Comparison of ENCODE assay signal across 21 mouse cellular contexts in the genomic region with DNA sequence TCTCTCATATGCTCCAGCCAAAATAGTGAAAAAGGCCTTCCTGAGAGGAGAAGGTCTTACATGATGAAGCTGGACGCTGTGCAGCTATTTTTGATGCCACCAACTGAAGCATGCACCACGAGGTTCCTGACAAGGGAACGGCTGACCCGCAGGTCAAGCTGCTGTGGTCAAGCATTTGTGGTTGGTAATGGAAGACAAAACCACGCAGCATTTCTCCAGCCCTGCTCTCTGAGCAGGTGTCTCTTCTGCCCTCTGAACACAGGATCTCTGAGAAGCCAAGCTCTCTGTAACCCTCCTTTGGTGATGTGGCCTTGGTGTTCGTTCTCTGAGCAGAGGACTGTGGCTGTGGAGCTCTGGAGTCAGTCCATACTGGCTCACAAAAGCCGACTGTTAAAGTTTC. TPM values are rescaled to one million over a fixed set of nuclear protein-coding genes. Genes with fewer than 3 reads are reported as not detected.
DNase-seq lines count a peak whose midpoint lies in the region; ATAC-seq and TF ChIP-seq lines count a peak whose summit lies in the region.
"Had no signal": no experiment of that assay in that cellular context is flagged by ENCODE, and none has a peak within 500 bp of the region (broad histone marks: within the 10 kb centered on the region; RNA-seq: fewer than 3 reads in every experiment).

No protein-coding gene starts in this region.

- H3K36me3 ChIP-seq in lung, embryonic 15.5 days, result no peaks in the 10 kb centered on the region
- H3K36me3 ChIP-seq in limb, embryonic 13.5 days, result no peaks in the 10 kb centered on the region
- no peaks in the 10 kb centered on the region for H3K36me3 ChIP-seq in limb, embryonic 15.5 days
- H3K36me3 ChIP-seq in stomach, embryonic 16.5 days (ENCODE audit: control insufficient read depth, insufficient read depth, low read length), result no peaks in the 10 kb centered on the region
- H3K36me3 ChIP-seq in hindbrain, postnatal 0 days (ENCODE audit: insufficient read depth, low read length), result no peaks in the 10 kb centered on the region
- H3K36me3 ChIP-seq: embryonic facial prominence, embryonic 10.5 days; heart, embryonic 15.5 days had no signal

- peak overlapping the region; percentile 91 for H3K27ac ChIP-seq in lung, embryonic 15.5 days
- peak overlapping the region; percentile 79 for H3K27ac ChIP-seq in limb, embryonic 13.5 days
- H3K27ac ChIP-seq in limb, embryonic 15.5 days, result peak overlapping the region; percentile 58
- H3K27ac ChIP-seq in stomach, embryonic 16.5 days (ENCODE audit: low read length), result peak overlapping the region; percentile 79
- H3K27ac ChIP-seq in hindbrain, postnatal 0 days, result no peak overlapping the region
- H3K27ac ChIP-seq: embryonic facial prominence, embryonic 10.5 days; forebrain, embryonic 13.5 days; heart, adult 2 months; heart, embryonic 15.5 days had no signal

- H3K9me3 ChIP-seq in lung, embryonic 15.5 days, result no peaks in the 10 kb centered on the region
- H3K9me3 ChIP-seq in limb, embryonic 13.5 days, result no peaks in the 10 kb centered on the region
- no peaks in the 10 kb centered on the region for H3K9me3 ChIP-seq in limb, embryonic 15.5 days
- no peaks in the 10 kb centered on the region for H3K9me3 ChIP-seq in stomach, embryonic 16.5 days (replicated peaks; ENCODE audit: control insufficient read depth, low read length)
- no peaks in the 10 kb centered on the region for H3K9me3 ChIP-seq in hindbrain, postnatal 0 days (ENCODE audit: low read length)
- H3K9me3 ChIP-seq: embryonic facial prominence, embryonic 10.5 days; forebrain, embryonic 13.5 days; heart, embryonic 15.5 days had no signal

- 54% methylated on average over 7 of the region's 7 CpGs for WGBS in lung, embryonic 15.5 days
- 72% methylated on average over 7 of the region's 7 CpGs for WGBS in limb, embryonic 13.5 days
- 65% methylated on average over 7 of the region's 7 CpGs for WGBS in limb, embryonic 15.5 days
- 63% methylated on average over 7 of the region's 7 CpGs for WGBS in stomach, embryonic 16.5 days
- 61% methylated on average over 7 of the region's 7 CpGs for WGBS in hindbrain, postnatal 0 days

- H3K4me1 ChIP-seq in lung, embryonic 15.5 days, result peaks cover 18% of the 10 kb centered on the region; the same call in 1 of the 2 replicates
- H3K4me1 ChIP-seq in limb, embryonic 13.5 days, result peaks cover 14% of the 10 kb centered on the region
- H3K4me1 ChIP-seq in limb, embryonic 15.5 days, result peaks cover 14% of the 10 kb centered on the region
- H3K4me1 ChIP-seq in stomach, embryonic 16.5 days (ENCODE audit: control insufficient read depth, insufficient read depth, low read length), result peaks cover 4% of the 10 kb centered on the region; the same call in 1 of the 2 replicates
- no peaks in the 10 kb centered on the region for H3K4me1 ChIP-seq in hindbrain, postnatal 0 days (ENCODE audit: insufficient read depth, low read length)
- H3K4me1 ChIP-seq: embryonic facial prominence, embryonic 10.5 days; forebrain, embryonic 13.5 days had no signal

- no peak for DNase-seq in lung, postnatal 14 days
- no peak for DNase-seq in hindbrain, postnatal 0 days (ENCODE audit: low spot score)
- no peak for DNase-seq in adrenal gland, postnatal 36 days
- DNase-seq: adrenal gland, adult 2 months; adrenal gland, postnatal 25 days; cerebellum, adult 2 months; cerebellum, postnatal 10 days; forebrain, postnatal 0 days; gastrocnemius, postnatal 14 days; heart, adult 2 months; heart, postnatal 14 days had no signal

- TF ChIP-seq CTCF in hindbrain, postnatal 0 days (IDR thresholded peaks at IDR 0.05; ENCODE audit: low read depth), result no peak

- no peak overlapping the region for H3K9ac ChIP-seq in lung, embryonic 15.5 days
- no peak overlapping the region for H3K9ac ChIP-seq in limb, embryonic 13.5 days
- H3K9ac ChIP-seq in limb, embryonic 15.5 days, result no peak overlapping the region
- H3K9ac ChIP-seq in stomach, embryonic 16.5 days (ENCODE audit: low read length), result no peak overlapping the region
- no peak overlapping the region for H3K9ac ChIP-seq in hindbrain, postnatal 0 days (replicated peaks; ENCODE audit: low read length)
- H3K9ac ChIP-seq: forebrain, embryonic 13.5 days; forebrain, postnatal 0 days; heart, embryonic 15.5 days had no signal

- H3K4me2 ChIP-seq in lung, embryonic 15.5 days, result no peak overlapping the region
- H3K4me2 ChIP-seq in limb, embryonic 13.5 days (replicated peaks), result no peak overlapping the region
- no peak overlapping the region for H3K4me2 ChIP-seq in limb, embryonic 15.5 days
- no peak overlapping the region for H3K4me2 ChIP-seq in stomach, embryonic 16.5 days (ENCODE audit: low read depth, low read length)
- no peak overlapping the region for H3K4me2 ChIP-seq in hindbrain, postnatal 0 days (ENCODE audit: low read depth, low read length)
- H3K4me2 ChIP-seq: forebrain, embryonic 13.5 days; heart, embryonic 11.5 days; heart, embryonic 15.5 days had no signal

- H3K27me3 ChIP-seq in lung, embryonic 15.5 days, result no peaks in the 10 kb centered on the region
- H3K27me3 ChIP-seq in limb, embryonic 13.5 days, result no peaks in the 10 kb centered on the region
- H3K27me3 ChIP-seq in limb, embryonic 15.5 days, result no peaks in the 10 kb centered on the region
- no peaks in the 10 kb centered on the region for H3K27me3 ChIP-seq in stomach, embryonic 16.5 days (ENCODE audit: control insufficient read depth, insufficient read depth, low read length)
- no peaks in the 10 kb centered on the region for H3K27me3 ChIP-seq in hindbrain, postnatal 0 days (ENCODE audit: insufficient read depth, low read length)
- H3K27me3 ChIP-seq: forebrain, embryonic 13.5 days; heart, embryonic 15.5 days had no signal

- no peak for ATAC-seq in lung, embryonic 15.5 days (ENCODE audit: borderline replicate concordance, extremely low read depth, low FRiP score, low TSS enrichment)
- ATAC-seq in limb, embryonic 13.5 days (ENCODE audit: low FRiP score, low read depth), result no peak
- ATAC-seq in limb, embryonic 15.5 days (ENCODE audit: insufficient number of reproducible peaks, low FRiP score, low TSS enrichment, low read depth), result peak; percentile 46; the same call in 1 of the 2 replicates
- no peak; the same call in 1 of the 2 replicates for ATAC-seq in stomach, embryonic 16.5 days (ENCODE audit: insufficient read depth, low FRiP score)
- ATAC-seq in hindbrain, postnatal 0 days, result no peak
- ATAC-seq: forebrain, embryonic 13.5 days; forebrain, postnatal 0 days had no signal

- no peak overlapping the region for H3K4me3 ChIP-seq in lung, embryonic 15.5 days
- no peak overlapping the region for H3K4me3 ChIP-seq in limb, embryonic 13.5 days
- H3K4me3 ChIP-seq in limb, embryonic 15.5 days, result no peak overlapping the region
- H3K4me3 ChIP-seq in stomach, embryonic 16.5 days (replicated peaks; ENCODE audit: low read length), result no peak overlapping the region
- no peak overlapping the region for H3K4me3 ChIP-seq in hindbrain, postnatal 0 days (ENCODE audit: low read length)
- H3K4me3 ChIP-seq: embryonic facial prominence, embryonic 10.5 days; forebrain, embryonic 13.5 days; heart, adult 2 months; heart, embryonic 15.5 days had no signal

RNA-seq across cellular contexts. Expression of a gene that starts 31.6 kb away (rescaled TPM):
- polyA plus RNA-seq in lung, embryonic 15.5 days (2015; fragmentation: Nextera tagmentation; extraction: Ambion mirVana), result 193 and 195 TPM in 2 replicates
- polyA plus RNA-seq in limb, embryonic 13.5 days (2015; fragmentation: Nextera tagmentation; extraction: Ambion mirVana), result 42.1 and 48.5 TPM in 2 replicates
- 147 and 186 TPM in 2 replicates for polyA plus RNA-seq in limb, embryonic 15.5 days (2015; fragmentation: Nextera tagmentation; extraction: Ambion mirVana)
- polyA plus RNA-seq in stomach, embryonic 16.5 days (2015; fragmentation: Nextera tagmentation; extraction: Ambion mirVana), result 12.3 and 13.1 TPM in 2 replicates
- total RNA-seq in hindbrain, postnatal 0 days (2014; rRNA removed), result 10.6 and 16.3 TPM in 2 replicates
- 17.0 and 21.8 TPM in 2 replicates for polyA plus RNA-seq in hindbrain, postnatal 0 days (2015; fragmentation: Nextera tagmentation; extraction: Ambion mirVana)
- 1 to 10 TPM; 9.3 to 9.8 TPM for total RNA-seq in adrenal gland, postnatal 36 days (2021)
- total RNA-seq: ES-E14; hematopoietic stem cell, adult 5-6 weeks had no signal
